Mouse (Mus musculus) neural tube, embryonic 15.5 days (tissue): ENCODE results near the gene Wnt3. TPM values are rescaled to one million over a fixed set of nuclear protein-coding genes. Genes with fewer than 3 reads are reported as not detected.
A peak's percentile ranks its signal among the peaks of the same experiment; 100 is the strongest.

Experiments used
- ATAC-seq: fragments of 200-750 bp; cut with Nextera tagmentation; 2 replicates; pipeline ENCODE4 v1.8.0; 2017; ENCODE audit warnings: mild to moderate bottlenecking, moderate TSS enrichment, moderate library complexity; ENCODE audit not compliant: low FRiP score
- H3K27ac ChIP-seq: fragments of 300-500 bp; sonication (generic); replicated peaks from 2 replicates; pipeline ENCODE4 v1.5.1; 2015; ENCODE audit warnings: mild to moderate bottlenecking, inconsistent platforms
- H3K27me3 ChIP-seq: fragments of 300-500 bp; sonication (generic); replicated peaks from 2 replicates; pipeline ENCODE4 v1.6.1; 2015; ENCODE audit warnings: inconsistent platforms
- H3K36me3 ChIP-seq: fragments of 300-500 bp; sonication (generic); 2 replicates; pipeline ENCODE4 v1.6.1; 2015; ENCODE audit warnings: inconsistent platforms
- H3K4me1 ChIP-seq: fragments of 300-500 bp; sonication (generic); 2 replicates; pipeline ENCODE4 v1.6.1; 2015; ENCODE audit warnings: inconsistent platforms
- H3K4me2 ChIP-seq: fragments of 300-500 bp; sonication (generic); 2 replicates; pipeline ENCODE4 v1.6.1; 2015; ENCODE audit warnings: inconsistent platforms, mild to moderate bottlenecking, moderate library complexity
- H3K4me3 ChIP-seq: fragments of 300-500 bp; sonication (generic); replicated peaks from 2 replicates; pipeline ENCODE4 v1.5.1; 2015; ENCODE audit warnings: mild to moderate bottlenecking, inconsistent platforms
- H3K9ac ChIP-seq: fragments of 300-500 bp; sonication (generic); replicated peaks from 2 replicates; pipeline ENCODE4 v1.6.1; 2015; ENCODE audit warnings: mild to moderate bottlenecking, inconsistent platforms
- H3K9me3 ChIP-seq: fragments of 300-500 bp; sonication (generic); replicated peaks from 2 replicates; pipeline ENCODE4 v1.6.1; 2016; ENCODE audit warnings: inconsistent platforms
- WGBS: fragments of 180-500 bp; shearing (Covaris S2); methylation state at CpG from one replicate; pipeline ENCODE4 v1.1.7; 2015; ENCODE audit warnings: mixed read lengths; 5-methylcytosine and 5-hydroxymethylcytosine counted together
- polyA plus RNA-seq: library from polyadenylated mRNA; unstranded; fragments of >200 nt; fragmentation: Nextera tagmentation; extraction: Ambion mirVana; gene quantifications from 2 replicates; pipeline ENCODE4 v1.2.1, GENCODE M21; 2015

Wnt3 gene
- polyA plus RNA-seq, 1 experiment from 2014 or later, result 9.0 TPM

GRCm38 (mm10) chr11:103815986-103816385, 42.0 kb downstream of the Wnt3 start:
- H3K27ac ChIP-seq, result no peak overlapping the region
- H3K4me3 ChIP-seq, result no peak overlapping the region
- H3K9ac ChIP-seq, result no peak overlapping the region
- no peak overlapping the region for H3K4me2 ChIP-seq
- ATAC-seq, result no peak
- H3K9me3 ChIP-seq, result no peaks in the 10 kb centered on the region
- peaks cover 18% of the 10 kb centered on the region for H3K4me1 ChIP-seq
- H3K36me3 ChIP-seq, result peaks cover 9% of the 10 kb centered on the region; the same call in 1 of the 2 replicates
- H3K27me3 ChIP-seq, result peaks cover 10% of the 10 kb centered on the region
- WGBS, result 20% methylated on average over 13 of the region's 13 CpGs

GRCm38 (mm10) chr11:103816719-103817118, 42.8 kb downstream of the Wnt3 start:
- Histone ChIP-seq H3K4me1 (peaks cover 14% of the 10 kb centered on the region; the same call in 1 of the 2 replicates), H3K9ac (no peak overlapping the region), H3K4me2 (no peak overlapping the region), H3K9me3 (no peaks in the 10 kb centered on the region), H3K36me3 (peaks cover 15% of the 10 kb centered on the region), H3K27me3 (peaks cover 10% of the 10 kb centered on the region), H3K27ac (no peak overlapping the region), H3K4me3 (no peak overlapping the region)
- WGBS, result 94% methylated on average over 8 of the region's 8 CpGs
- no peak for ATAC-seq

GRCm38 (mm10) chr11:103827201-103827600, 53.3 kb downstream of the Wnt3 start:
- Histone ChIP-seq H3K9ac (no peak overlapping the region), H3K27ac (no peak overlapping the region), H3K4me1 (no peaks in the 10 kb centered on the region), H3K4me2 (no peak overlapping the region), H3K9me3 (no peaks in the 10 kb centered on the region), H3K27me3 (no peaks in the 10 kb centered on the region), H3K4me3 (no peak overlapping the region), H3K36me3 (peaks cover 49% of the 10 kb centered on the region)
- 94% methylated on average over 6 of the region's 6 CpGs for WGBS
- ATAC-seq, result no peak

- no peaks in the 10 kb centered on the region for H3K9me3 ChIP-seq
- H3K27me3 ChIP-seq, result no peaks in the 10 kb centered on the region
- no peaks in the 10 kb centered on the region for H3K4me1 ChIP-seq
- H3K4me2 ChIP-seq, result no peak overlapping the region
- H3K9ac ChIP-seq, result no peak overlapping the region
- no peak overlapping the region for H3K27ac ChIP-seq
- WGBS, result 87% methylated on average over 7 of the region's 7 CpGs
- ATAC-seq, result no peak
- peaks cover 32% of the 10 kb centered on the region for H3K36me3 ChIP-seq
- no peak overlapping the region for H3K4me3 ChIP-seq
These were observed 54.9 kb downstream of the Wnt3 start for GRCm38 (mm10) chr11:103828866-103829265.

- H3K4me1 ChIP-seq, result no peaks in the 10 kb centered on the region
- 65% methylated on average over 4 of the region's 4 CpGs for whole genome bisulfite sequencing
- H3K4me3 ChIP-seq, result no peak overlapping the region
- H3K9ac ChIP-seq, result no peak overlapping the region
- no peak for ATAC-seq
- H3K27ac ChIP-seq, result no peak overlapping the region
- no peak overlapping the region for H3K4me2 ChIP-seq
- peaks cover 24% of the 10 kb centered on the region for H3K36me3 ChIP-seq
- no peaks in the 10 kb centered on the region for H3K9me3 ChIP-seq
- H3K27me3 ChIP-seq, result no peaks in the 10 kb centered on the region
These were observed 56.0 kb downstream of the Wnt3 start for GRCm38 (mm10) chr11:103829956-103830355.

- Histone ChIP-seq H3K4me3 (no peak overlapping the region), H3K9ac (no peak overlapping the region), H3K9me3 (no peaks in the 10 kb centered on the region), H3K4me2 (no peak overlapping the region), H3K27me3 (no peaks in the 10 kb centered on the region), H3K36me3 (peaks cover 18% of the 10 kb centered on the region), H3K27ac (no peak overlapping the region), H3K4me1 (no peaks in the 10 kb centered on the region)
- ATAC-seq, result no peak
- 93% methylated on average over 9 of the region's 9 CpGs for WGBS
These were observed 56.5 kb downstream of the Wnt3 start for GRCm38 (mm10) chr11:103830476-103830875.

GRCm38 (mm10) chr11:103831766-103832165, 57.8 kb downstream of the Wnt3 start:
- Histone ChIP-seq H3K4me1 (no peaks in the 10 kb centered on the region), H3K36me3 (peaks cover 10% of the 10 kb centered on the region), H3K27me3 (no peaks in the 10 kb centered on the region), H3K27ac (no peak overlapping the region), H3K4me3 (no peak overlapping the region), H3K4me2 (no peak overlapping the region), H3K9me3 (no peaks in the 10 kb centered on the region), H3K9ac (no peak overlapping the region)
- WGBS, result 86% methylated on average over 3 of the region's 3 CpGs
- ATAC-seq, result no peak

GRCm38 (mm10) chr11:103832331-103832730, 58.4 kb downstream of the Wnt3 start:
- H3K9ac ChIP-seq, result no peak overlapping the region
- no peaks in the 10 kb centered on the region for H3K4me1 ChIP-seq
- H3K27me3 ChIP-seq, result no peaks in the 10 kb centered on the region
- no peak overlapping the region for H3K27ac ChIP-seq
- ATAC-seq, result no peak
- no peak overlapping the region for H3K4me2 ChIP-seq
- WGBS, result 86% methylated on average over 4 of the region's 4 CpGs
- no peak overlapping the region for H3K4me3 ChIP-seq
- no peaks in the 10 kb centered on the region for H3K9me3 ChIP-seq
- H3K36me3 ChIP-seq, result peaks cover 7% of the 10 kb centered on the region

GRCm38 (mm10) chr11:103838955-103839354, 65.0 kb downstream of the Wnt3 start:
- no peak for ATAC-seq
- H3K4me2 ChIP-seq, result no peak overlapping the region
- no peak overlapping the region for H3K9ac ChIP-seq
- no peak overlapping the region for H3K4me3 ChIP-seq
- no peaks in the 10 kb centered on the region for H3K9me3 ChIP-seq
- no peak overlapping the region for H3K27ac ChIP-seq
- peaks cover 9% of the 10 kb centered on the region; the same call in 1 of the 2 replicates for H3K36me3 ChIP-seq
- H3K27me3 ChIP-seq, result no peaks in the 10 kb centered on the region
- WGBS, result 85% methylated on average over 2 of the region's 2 CpGs
- H3K4me1 ChIP-seq, result peaks cover 17% of the 10 kb centered on the region

GRCm38 (mm10) chr11:103840834-103841233, 66.9 kb downstream of the Wnt3 start:
- peak; percentile 76 for ATAC-seq
- peak overlapping the region; percentile 34; the same call in 1 of the 2 replicates for H3K27ac ChIP-seq
- peak overlapping the region; percentile 29 for H3K4me2 ChIP-seq
- no peak overlapping the region for H3K9ac ChIP-seq
- peaks cover 10% of the 10 kb centered on the region for H3K36me3 ChIP-seq
- H3K4me1 ChIP-seq, result peaks cover 17% of the 10 kb centered on the region
- 7% methylated on average over 11 of the region's 11 CpGs for WGBS
- no peaks in the 10 kb centered on the region for H3K27me3 ChIP-seq
- H3K9me3 ChIP-seq, result no peaks in the 10 kb centered on the region
- no peak overlapping the region for H3K4me3 ChIP-seq

GRCm38 (mm10) chr11:103848287-103848686, 74.3 kb downstream of the Wnt3 start:
- no peak overlapping the region for H3K9ac ChIP-seq
- peaks cover 3% of the 10 kb centered on the region for H3K4me1 ChIP-seq
- no peak overlapping the region for H3K4me2 ChIP-seq
- no peak overlapping the region for H3K4me3 ChIP-seq
- ATAC-seq, result no peak
- WGBS, result 91% methylated on average over 11 of the region's 11 CpGs
- H3K27ac ChIP-seq, result no peak overlapping the region
- H3K27me3 ChIP-seq, result no peaks in the 10 kb centered on the region
- no peaks in the 10 kb centered on the region for H3K9me3 ChIP-seq
- peaks cover 12% of the 10 kb centered on the region for H3K36me3 ChIP-seq

GRCm38 (mm10) chr11:103852590-103853283, 78.8 kb downstream of the Wnt3 start:
- WGBS, result 44% methylated on average over 16 of the region's 16 CpGs
- H3K4me1 ChIP-seq, result peaks cover 11% of the 10 kb centered on the region

More at GRCm38 (mm10) chr11:103852590-103853283, 78.8 kb downstream of the Wnt3 start:
- Histone ChIP-seq H3K27me3 (no peaks in the 10 kb centered on the region), H3K27ac (no peak overlapping the region), H3K36me3 (peaks cover 16% of the 10 kb centered on the region), H3K4me2 (no peak overlapping the region), H3K9ac (no peak overlapping the region), H3K4me3 (no peak overlapping the region), H3K9me3 (no peaks in the 10 kb centered on the region)
- ATAC-seq, result no peak
